Mouse (Mus musculus) skeletal muscle tissue, postnatal 0 days (tissue): ENCODE measurements around the gene Tmie. TPM values are rescaled to one million over a fixed set of nuclear protein-coding genes. Genes with fewer than 3 reads are reported as not detected.

Experiments
- microRNA-seq, 2 experiments: library from miRNA; unstranded; fragments of <30 nt; microRNA quantifications; one replicate each; pipeline ENCODE4; 2016
- polyA plus RNA-seq: library from polyadenylated mRNA; unstranded; fragments of >200 nt; fragmentation: Nextera tagmentation; extraction: Ambion mirVana; gene quantifications from 2 replicates; pipeline ENCODE4 v1.2.1, GENCODE M21; 2015

Tmie gene
- polyA plus RNA-seq = 0.29 and 0.50 TPM in 2 replicates

GRCm38 (mm10) chr9:110879998-110880561, at the start of gene Tmie:
Gene Tmie, minus strand, starts transcription at chr9:110880113.

GRCm38 (mm10) chr9:110916786-110917185, 36.9 kb upstream of the Tmie start, which contains the start of gene Fam240a:
Gene Fam240a, minus strand, starts transcription at chr9:110916861.

GRCm38 (mm10) chr9:110879191-110879920, 557 bp downstream of the Tmie start, which contains the start of gene Als2cl:
Gene Als2cl, plus strand, starts transcription at chr9:110879870.

GRCm38 (mm10) chr9:110857781-110858472, 22.0 kb downstream of the Tmie start, which contains the start of gene Prss50:
Gene Prss50, plus strand, starts transcription at chr9:110857967.

GRCm38 (mm10) chr9:110844206-110844605, 35.7 kb downstream of the Tmie start, which contains the start of gene Prss46:
Gene Prss46, plus strand, starts transcription at chr9:110844506.

GRCm38 (mm10) chr9:110834411-110834810, 45.5 kb downstream of the Tmie start, which contains the start of gene Prss45:
Gene Prss45, plus strand, starts transcription at chr9:110834588.

GRCm38 (mm10) chr9:110826390-110826789, 53.5 kb downstream of the Tmie start, which contains the start of gene Prss43:
Gene Prss43, plus strand, starts transcription at chr9:110826690.

Small RNA genes within 50 kb of the gene (microRNA-seq; reads per million reads assigned to microRNA genes)
- 0 reads per million in 2 experiments for gene Gm24269

Other genes with a start within 250 kb of the Tmie start
- gene Nbeal2, start 226.0 kb downstream of the Tmie start, polyA plus RNA-seq = 0.40 and 0.66 TPM in 2 replicates
- gene Ccdc12, start 223.6 kb downstream of the Tmie start, polyA plus RNA-seq = 97.7 and 106 TPM in 2 replicates
- gene Myl3, start 138.3 kb downstream of the Tmie start, polyA plus RNA-seq = 239 and 303 TPM in 2 replicates
- 10.1 and 16.0 TPM in 2 replicates for gene Pth1r, start 133.0 kb downstream of the Tmie start, polyA plus RNA-seq
- gene Prss42, start 81.9 kb downstream of the Tmie start, polyA plus RNA-seq = not detected in 2 replicates
- gene Prss44, start 66.1 kb downstream of the Tmie start, polyA plus RNA-seq = not detected in 2 replicates
- gene Prss43, start 53.4 kb downstream of the Tmie start, polyA plus RNA-seq = not detected in 2 replicates
- gene Prss45, start 45.5 kb downstream of the Tmie start, polyA plus RNA-seq = not detected in 2 replicates
- not detected in 2 replicates for gene Prss46, start 35.6 kb downstream of the Tmie start, polyA plus RNA-seq
- gene Prss50, start 22.1 kb downstream of the Tmie start, polyA plus RNA-seq = not detected in 2 replicates
- 1.3 and 1.9 TPM in 2 replicates for gene Als2cl, start 243 bp downstream of the Tmie start, polyA plus RNA-seq
- gene Fam240a, start 36.7 kb upstream of the Tmie start, polyA plus RNA-seq = 0.78 and 2.8 TPM in 2 replicates
- not detected in 2 replicates for gene Tdgf1, start 66.0 kb upstream of the Tmie start, polyA plus RNA-seq
- 10.9 and 25.5 TPM in 2 replicates for gene Lrrc2, start 71.4 kb upstream of the Tmie start, polyA plus RNA-seq
- gene Rtp3, start 110.5 kb upstream of the Tmie start, polyA plus RNA-seq = 0.26 and 0.35 TPM in 2 replicates
- 0.45 and 2.0 TPM in 2 replicates for gene Ltf, start 139.2 kb upstream of the Tmie start, polyA plus RNA-seq
- gene Ccrl2, start 177.4 kb upstream of the Tmie start, polyA plus RNA-seq = 0.93 and 1.4 TPM in 2 replicates
- 44.5 and 47.5 TPM in 2 replicates for gene Lrrfip2, start 237.5 kb upstream of the Tmie start, polyA plus RNA-seq